Mouse (Mus musculus): Measurements from ENCODE around the gene Atm.

The Atm gene

GRCm38 (mm10) chr9:53408953-53409361 is 127.6 kb downstream of the Atm start:
- DNase-seq (ENCODE audit: low read depth, low spot score): no peak

DNA sequence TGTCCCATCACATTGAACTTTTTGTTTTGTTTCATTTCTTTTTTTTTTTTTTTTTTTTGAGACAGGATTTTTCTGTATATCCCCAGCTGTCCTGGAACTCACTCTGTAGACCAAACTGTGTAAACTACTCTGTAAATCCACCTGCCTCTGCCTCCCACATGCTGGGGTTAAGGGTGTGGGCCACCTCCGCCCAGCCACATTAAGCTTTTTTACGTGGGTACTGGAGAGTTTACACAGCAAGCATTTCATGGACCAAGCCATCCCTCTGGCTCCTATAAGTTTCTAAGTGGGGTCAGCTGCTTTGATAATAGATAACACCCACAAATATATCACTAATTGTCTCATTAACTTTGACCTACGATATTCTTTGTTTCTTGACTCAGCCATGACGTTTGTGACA is 128.0 kb downstream of the Atm start:
- DNase-seq (ENCODE audit: low read depth, low spot score): no peak

- DNase-seq (ENCODE audit: low read depth, low spot score): peak; percentile 85
Observed at GRCm38 (mm10) chr9:53404753-53405722, 131.5 kb downstream of the Atm start.

GRCm38 (mm10) chr9:53404050-53404752 is 132.3 kb downstream of the Atm start:
- DNase-seq (ENCODE audit: low read depth, low spot score): no peak

DNA sequence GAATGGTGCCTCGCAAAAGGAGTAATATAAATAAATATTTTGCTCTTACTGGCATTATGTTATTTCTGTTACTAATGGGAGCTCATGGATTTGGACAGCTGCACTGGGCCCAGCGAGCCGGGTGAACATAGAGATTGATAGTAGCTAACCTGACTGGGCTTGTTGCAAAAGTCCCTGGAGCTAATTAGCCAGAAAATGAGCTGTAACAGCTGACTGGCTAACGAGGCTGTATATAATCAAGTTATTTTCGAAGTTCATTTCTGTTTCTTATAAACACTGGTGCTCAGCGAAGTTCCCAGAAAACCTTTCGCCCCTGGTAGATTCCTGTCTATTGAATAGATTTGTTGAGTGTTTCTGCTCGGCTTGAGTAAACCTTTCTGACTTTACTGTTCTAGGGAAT is 133.5 kb downstream of the Atm start:
- no peak for DNase-seq (ENCODE audit: low read depth, low spot score)

DNA sequence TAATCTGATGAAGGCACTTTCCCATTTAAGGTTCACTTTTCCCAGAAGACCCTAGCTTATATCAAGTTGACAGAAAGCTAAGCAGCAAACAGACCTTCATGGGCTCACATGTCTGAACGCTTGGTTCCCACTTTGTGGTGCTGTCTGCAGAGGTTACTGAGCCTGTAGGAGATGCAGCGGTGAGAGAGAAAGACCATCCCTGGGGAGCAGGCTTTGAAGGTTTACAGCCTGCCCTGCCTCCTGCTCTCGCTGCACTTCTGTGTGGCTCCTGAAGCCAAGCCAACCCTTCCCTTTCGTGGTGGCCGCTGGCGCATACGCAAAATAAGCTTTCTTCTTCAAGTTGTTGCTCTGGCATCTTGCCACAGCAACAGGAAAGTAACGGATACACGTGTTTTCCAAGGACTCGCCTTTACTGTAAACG is 134.2 kb downstream of the Atm start, which contains the start of gene 4930550C14Rik:
TSS of gene 4930550C14Rik (plus strand) at position 35 of the 421 bp plus-strand sequence.
- peak; percentile 30 for DNase-seq (ENCODE audit: low read depth, low spot score)

GRCm38 (mm10) chr9:53401146-53401545 is 135.4 kb downstream of the Atm start:
- DNase-seq (ENCODE audit: low read depth, low spot score): no peak

GRCm38 (mm10) chr9:53400696-53401095 is 135.8 kb downstream of the Atm start:
- DNase-seq (ENCODE audit: low read depth, low spot score): no peak

- no peak for DNase-seq (ENCODE audit: low read depth, low spot score)
Observed at GRCm38 (mm10) chr9:53399537-53399936, 137.0 kb downstream of the Atm start.

- peak; percentile 67 for DNase-seq (ENCODE audit: low read depth, low spot score)
Observed at GRCm38 (mm10) chr9:53398388-53398700, 138.2 kb downstream of the Atm start.

- DNase-seq (ENCODE audit: low read depth, low spot score): no peak
Observed at GRCm38 (mm10) chr9:53397685-53398387, 138.7 kb downstream of the Atm start.

- no peak for DNase-seq (ENCODE audit: low read depth, low spot score)
Observed at GRCm38 (mm10) chr9:53390136-53390535, 146.4 kb downstream of the Atm start.

Measured in mesoderm, embryonic 11.5 days (tissue).